Mouse (Mus musculus) CH12.LX (cell line): ENCODE measurements around the gene Xpo6. TPM values are rescaled to one million over a fixed set of nuclear protein-coding genes. Genes with fewer than 3 reads are reported as not detected.

Experiments used
- DNase-seq: peaks from one replicate; pipeline ENCODE4 v3.0.0-alpha.2; 2013; ENCODE audit errors: extremely low read depth
- H3K27ac ChIP-seq: 2 replicates; pipeline ENCODE4 v1.5.1; 2012; ENCODE audit warnings: low read depth, mild to moderate bottlenecking, control low read depth, moderate library complexity; ENCODE audit not compliant: insufficient read depth
- H3K27me3 ChIP-seq: replicated peaks from 2 replicates; pipeline ENCODE3; 2012; ENCODE audit warnings: inconsistent platforms
- H3K36me3 ChIP-seq, 2 experiments: replicated peaks in 1 of 2; 2 replicates each; pipeline versions ENCODE3 to v1.6.1; 2012; ENCODE audit warnings: inconsistent platforms in 1 of 2, low read length in 1 of 2, mild to moderate bottlenecking in 1 of 2, mixed read lengths in 1 of 2, moderate library complexity in 1 of 2; ENCODE audit not compliant: control insufficient read depth in 1 of 2, insufficient read depth in 1 of 2
- H3K4me1 ChIP-seq, 2 experiments: 2 replicates each; pipeline ENCODE4 v1.6.1; 2012; ENCODE audit warnings: inconsistent platforms in 1 of 2, moderate library complexity in 1 of 2; ENCODE audit not compliant: insufficient read depth in 2 of 2, control insufficient read depth in 1 of 2
- H3K4me2 ChIP-seq: 2 replicates; pipeline ENCODE4 v1.6.1; 2012; ENCODE audit warnings: low read depth, mild to moderate bottlenecking, control low read depth; ENCODE audit not compliant: poor library complexity, insufficient read depth, severe bottlenecking
- H3K4me3 ChIP-seq, 3 experiments: fragments of 150-350 bp in 1 of 3; sonication (generic) in 1 of 3; replicated peaks in 1 of 3; 2 replicates each; pipeline versions ENCODE3 to v1.5.1; 2011 to 2012; ENCODE audit warnings: low read depth in 2 of 3, low read length in 2 of 3, mild to moderate bottlenecking in 2 of 3, moderate library complexity in 2 of 3, control low read depth in 1 of 3, improper control_type of control experiment in 1 of 3, inconsistent platforms in 1 of 3, mixed read lengths in 1 of 3; ENCODE audit not compliant: poor library complexity in 1 of 3
- H3K79me2 ChIP-seq: replicated peaks from 2 replicates; pipeline ENCODE4 v1.6.1; 2012; ENCODE audit warnings: mild to moderate bottlenecking, moderate library complexity; ENCODE audit not compliant: control insufficient read depth, poor library complexity, insufficient read depth, severe bottlenecking; ENCODE audit errors: extremely low read depth
- H3K9ac ChIP-seq: 2 replicates; pipeline ENCODE4 v1.6.1; 2012; ENCODE audit warnings: low read depth, mild to moderate bottlenecking, control low read depth, moderate library complexity; ENCODE audit not compliant: insufficient read depth
- H3K9me3 ChIP-seq: replicated peaks from 2 replicates; pipeline ENCODE3; 2012; ENCODE audit warnings: low read length, inconsistent platforms, mixed read lengths
- CHD1 ChIP-seq: IDR thresholded peaks from 2 replicates; pipeline ENCODE4 v1.6.1; 2012; ENCODE audit warnings: low read depth, low read length, improper control_type of control experiment, inconsistent platforms
- CHD2 ChIP-seq: IDR thresholded peaks from 2 replicates; pipeline ENCODE4 v1.6.1; 2011; ENCODE audit warnings: low read length, improper control_type of control experiment
- EP300 ChIP-seq: IDR thresholded peaks from 2 replicates; pipeline ENCODE4 v1.6.1; 2011; ENCODE audit warnings: low read length, improper control_type of control experiment
- HCFC1 ChIP-seq: IDR thresholded peaks from 2 replicates; pipeline ENCODE4 v1.6.1; 2012; ENCODE audit warnings: low read depth, mild to moderate bottlenecking, inconsistent platforms, low read length, improper control_type of control experiment
- JUN ChIP-seq: IDR thresholded peaks from 2 replicates; pipeline ENCODE4 v1.6.1; 2011; ENCODE audit warnings: low read depth, mild to moderate bottlenecking, low read length, improper control_type of control experiment, moderate library complexity; ENCODE audit not compliant: insufficient read depth
- JUND ChIP-seq: conservative IDR thresholded peaks from 2 replicates; pipeline ENCODE4 v1.6.1; 2011; ENCODE audit warnings: low read depth, low read length, improper control_type of control experiment
- MAX ChIP-seq: IDR thresholded peaks from 2 replicates; pipeline ENCODE4 v1.6.1; 2011; ENCODE audit warnings: low read length, improper control_type of control experiment
- MAZ ChIP-seq: IDR thresholded peaks from 2 replicates; pipeline ENCODE4 v1.6.1; 2012; ENCODE audit warnings: low read depth, mild to moderate bottlenecking, inconsistent platforms, low read length, improper control_type of control experiment, moderate library complexity
- NRF1 ChIP-seq: IDR thresholded peaks from 2 replicates; pipeline ENCODE4 v1.6.1; 2014; ENCODE audit warnings: low read depth, mild to moderate bottlenecking, inconsistent platforms, low read length, improper control_type of control experiment, moderate library complexity
- PAX5 ChIP-seq: IDR thresholded peaks from 2 replicates; pipeline ENCODE4 v1.6.1; 2012; ENCODE audit warnings: low read length, inconsistent platforms, mixed read lengths
- POLR2AphosphoS2 ChIP-seq: IDR thresholded peaks from 2 replicates; pipeline ENCODE4 v1.6.1; 2011; ENCODE audit warnings: low read depth, low read length, improper control_type of control experiment
- RAD21 ChIP-seq: IDR thresholded peaks from 2 replicates; pipeline ENCODE4 v1.6.1; 2011; ENCODE audit warnings: low read depth, mild to moderate bottlenecking, low read length, improper control_type of control experiment, moderate library complexity
- RCOR1 ChIP-seq: conservative IDR thresholded peaks from 2 replicates; pipeline ENCODE4 v1.6.1; 2012; ENCODE audit warnings: low read depth, mild to moderate bottlenecking, inconsistent platforms, low read length, improper control_type of control experiment
- SIN3A ChIP-seq: IDR thresholded peaks from 2 replicates; pipeline ENCODE4 v1.6.1; 2012; ENCODE audit warnings: low read length, improper control_type of control experiment, inconsistent platforms
- ZC3H11A ChIP-seq: IDR thresholded peaks from 2 replicates; pipeline ENCODE4 v1.6.1; 2012; ENCODE audit warnings: low read depth, mild to moderate bottlenecking, inconsistent platforms, low read length, improper control_type of control experiment
- ZMIZ1 ChIP-seq: IDR thresholded peaks from 2 replicates; pipeline ENCODE4 v1.6.1; 2012; ENCODE audit warnings: low read depth, mild to moderate bottlenecking, inconsistent platforms, low read length, improper control_type of control experiment
- ZNF384 ChIP-seq: IDR thresholded peaks from 2 replicates; pipeline ENCODE4 v1.6.1; 2012; ENCODE audit warnings: low read depth, low read length, improper control_type of control experiment, inconsistent platforms
- dilution Hi-C: fragments of 300-500 bp; cut with MboI; formaldehyde crosslinking; loops from 2 replicates; pipeline ENCODE4 v1.14.3; 2020; ENCODE audit warnings: low sequenced_read_pairs; ENCODE audit not compliant: extremely low pct_unique_long_range_greater_than_20kb, extremely low pct_ligation_motif_present
- in situ Hi-C: fragments of 300-500 bp; cut with MboI; formaldehyde crosslinking; loops from 3 replicates; pipeline ENCODE4 v1.14.3; 2019; ENCODE audit warnings: low sequenced_read_pairs, low pct_ligation_motif_present, low pct_unique_long_range_greater_than_20kb, mixed read lengths
- polyA plus RNA-seq: library from polyadenylated mRNA; unstranded; fragments of >175 nt; gene quantifications from 2 replicates; pipeline ENCODE4 v1.2.1, GENCODE M21; 2012; ENCODE audit warnings: low read depth; ENCODE audit not compliant: insufficient read length
- total RNA-seq, 2 experiments: library from RNA; depleted of rRNA; stranded (reverse); fragments of 300-350 nt in 1 of 2; fragments of >200 nt in 1 of 2; gene quantifications; 2 replicates each; pipeline ENCODE4 v1.2.3; 2012 to 2014

Xpo6 gene
- total and polyA plus RNA-seq, 3 experiments = 49.9 to 149 (median 79.1) TPM

DNA sequence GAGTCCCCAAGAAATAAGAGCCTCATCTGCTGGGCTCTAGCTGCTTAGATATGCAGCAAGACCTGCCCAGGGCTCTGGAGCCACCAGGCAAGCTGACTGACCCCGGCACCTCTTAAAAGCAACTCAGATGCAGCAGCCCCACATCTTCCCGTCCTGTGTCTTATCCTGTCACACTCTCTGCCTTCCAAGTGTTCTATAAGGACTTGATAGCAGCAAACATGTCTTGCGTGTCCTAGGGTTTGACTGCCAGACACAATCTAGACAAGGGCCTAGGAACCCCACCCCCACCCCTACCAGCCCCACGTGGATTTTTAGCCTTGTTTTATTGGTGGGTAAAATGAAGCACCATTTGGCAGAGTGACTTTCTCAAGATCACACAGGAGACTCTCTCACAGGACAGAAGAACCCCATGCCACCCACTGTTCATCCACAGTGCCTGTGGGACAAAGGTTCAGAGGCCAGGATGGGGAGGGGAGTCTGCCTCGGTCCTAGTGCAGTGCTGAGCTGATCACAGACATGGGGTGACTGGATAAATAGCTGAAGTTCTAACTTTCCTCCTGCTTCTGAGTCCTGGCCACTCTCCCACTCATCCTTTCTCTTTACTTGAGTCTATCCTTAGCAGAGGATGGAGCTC lies 134.9 kb downstream of the Xpo6 start:
- Histone ChIP-seq H3K4me3 (no peak overlapping the region), H3K27ac (no peak overlapping the region), H3K27me3 (peaks cover 39% of the 10 kb centered on the region), H3K4me2 (no peak overlapping the region), H3K9me3 (peaks cover 12% of the 10 kb centered on the region), H3K9ac (no peak overlapping the region), H3K79me2 (no peaks in the 10 kb centered on the region), H3K36me3 (no peaks in the 10 kb centered on the region), H3K4me1 (no peaks in the 10 kb centered on the region)
- no peak for DNase-seq
- TF ChIP-seq HCFC1 (no peak), ZNF384 (no peak), EP300 (no peak), RCOR1 (no peak)
- in situ Hi-C loops (no loop called here), dilution Hi-C loops (no loop called here)

DNA sequence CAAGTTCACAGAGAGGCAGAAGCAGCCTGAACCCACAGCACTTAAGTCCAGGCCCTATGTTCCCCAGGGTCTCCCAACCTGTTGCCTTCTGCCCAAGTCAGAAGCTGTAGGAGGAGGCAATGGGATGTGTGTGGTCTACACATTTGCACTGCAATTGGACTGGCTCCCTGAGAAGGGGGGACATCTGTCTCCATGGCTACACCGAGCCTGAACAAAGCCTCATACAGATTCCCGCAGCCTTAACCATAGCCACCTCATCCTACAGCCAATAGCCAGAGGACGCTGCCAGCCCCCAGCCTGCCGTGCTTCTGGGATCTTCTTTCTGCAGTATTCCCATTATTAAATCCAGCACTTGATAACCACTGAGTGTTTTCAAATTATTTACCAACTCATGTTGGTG lies 138.1 kb downstream of the Xpo6 start:
- no peaks in the 10 kb centered on the region for H3K79me2 ChIP-seq
- in situ Hi-C loops (no loop called here), dilution Hi-C loops (no loop called here)
- H3K9ac ChIP-seq = no peak overlapping the region
- no peaks in the 10 kb centered on the region for H3K36me3 ChIP-seq
- no peak for DNase-seq
- TF ChIP-seq MAZ = no peak
- TF ChIP-seq SIN3A = no peak
- no peak for TF ChIP-seq POLR2AphosphoS2
- no peak for TF ChIP-seq ZC3H11A
- TF ChIP-seq RAD21 = no peak
- no peak for TF ChIP-seq JUN
- H3K4me3 ChIP-seq = no peak overlapping the region
- H3K4me1 ChIP-seq = no peaks in the 10 kb centered on the region
- H3K9me3 ChIP-seq = peaks cover 5% of the 10 kb centered on the region
- H3K4me2 ChIP-seq = no peak overlapping the region
- peaks cover 44% of the 10 kb centered on the region for H3K27me3 ChIP-seq
- no peak overlapping the region for H3K27ac ChIP-seq

DNA sequence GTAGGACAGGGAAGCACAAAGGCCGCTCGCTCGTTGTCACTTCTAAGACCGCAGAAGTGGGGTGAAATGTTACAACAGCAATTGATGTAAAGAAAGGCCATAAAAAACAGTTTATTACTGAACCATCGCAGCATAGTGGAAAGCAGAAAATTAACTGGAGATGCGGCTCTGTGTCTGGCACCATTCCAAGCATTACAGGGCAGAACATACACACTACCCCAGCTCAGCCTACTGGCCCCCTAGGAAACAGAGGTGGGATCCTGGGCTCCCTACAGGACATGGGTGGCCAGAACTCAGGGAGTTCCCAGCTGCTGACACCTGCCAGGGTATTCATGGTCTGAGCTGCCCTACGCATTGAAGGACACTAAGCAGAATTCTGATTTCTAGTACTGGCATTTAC lies 141.4 kb downstream of the Xpo6 start:
- no peaks in the 10 kb centered on the region for H3K79me2 ChIP-seq
- no peaks in the 10 kb centered on the region for H3K9me3 ChIP-seq
- in situ Hi-C loops = no loop called here
- H3K27me3 ChIP-seq = peaks cover 58% of the 10 kb centered on the region
- DNase-seq = no peak
- no peaks in the 10 kb centered on the region for H3K36me3 ChIP-seq
- dilution Hi-C loops = no loop called here
- TF ChIP-seq NRF1 = no peak
- TF ChIP-seq MAX = no peak
- TF ChIP-seq PAX5 = no peak
- TF ChIP-seq CHD2 = no peak
- TF ChIP-seq ZMIZ1 = no peak
- TF ChIP-seq JUND = no peak
- no peak for TF ChIP-seq CHD1
- TF ChIP-seq, all 38 proteins: peak for 0
- Histone ChIP-seq H3K4me3 (no peak overlapping the region), H3K4me1 (peaks cover 0 to 2% of the 10 kb centered on the region in 2 experiments; a peak in 1 of 4 replicates), H3K4me2 (no peak overlapping the region), H3K27ac (no peak overlapping the region), H3K9ac (no peak overlapping the region)
